Mouse (Mus musculus) heart, postnatal 0 days (tissue): ENCODE data around the gene Gm21985.

Experiments
- CTCF ChIP-seq: IDR thresholded peaks from 2 replicates; pipeline ENCODE4 v1.5.1; 2016; ENCODE audit warnings: antibody characterized with exemption, control low read depth, low read depth
- EP300 ChIP-seq: IDR thresholded peaks from 2 replicates; pipeline ENCODE4 v1.6.1; 2016; ENCODE audit warnings: antibody characterized with exemption, low read depth

GRCm38 (mm10) chr2:112265448-112266241, 469 bp upstream of the Gm21985 start, which contains the start of gene Slc12a6:
- peak; percentile 30; the same call in 1 of the 2 replicates for TF ChIP-seq CTCF
- no peak for TF ChIP-seq EP300
